Mouse (Mus musculus) spleen, embryonic (tissue): ENCODE measurements around the gene Tmigd3.

ENCODE experiments used
- CTCF ChIA-PET: fragments of 350-600 bp; sonication (Branson Sonifier 250); formaldehyde crosslinking; loops from one replicate; lab custom pipeline; 2022; lab: Charles Lee

The Tmigd3 gene

GRCm38 (mm10) chr3:105870558-105870957 lies at the start of gene Tmigd3, which contains the start of gene Adora3:
Gene Tmigd3, plus strand, starts transcription at chr3:105870903.
Gene Adora3, plus strand, starts transcription at chr3:105870858.
- CTCF ChIA-PET, result no interaction called here

GRCm38 (mm10) chr3:105821504-105821903 lies 49.2 kb upstream of the Tmigd3 start:
- CTCF ChIA-PET, result no interaction called here

GRCm38 (mm10) chr3:105823609-105824008 lies 47.1 kb upstream of the Tmigd3 start:
- CTCF ChIA-PET, result no interaction called here

GRCm38 (mm10) chr3:105824103-105824502 lies 46.6 kb upstream of the Tmigd3 start:
- CTCF ChIA-PET, result no interaction called here

GRCm38 (mm10) chr3:105824704-105825103 lies 46.0 kb upstream of the Tmigd3 start:
- CTCF ChIA-PET, result interaction anchor here (0.6 kb wide), 1 partner anchor 68 kb away, joined by 5 read pairs; no protein-coding TSS in a partner anchor

GRCm38 (mm10) chr3:105825501-105826161 lies 45.1 kb upstream of the Tmigd3 start:
- CTCF ChIA-PET, result no interaction called here

- CTCF ChIA-PET, result interaction anchor here (0.6 kb wide), 1 partner anchor 855 kb away, joined by 7 read pairs; no protein-coding TSS in a partner anchor
Observed at GRCm38 (mm10) chr3:105831584-105831983, 39.1 kb upstream of the Tmigd3 start.

GRCm38 (mm10) chr3:105835875-105836274 lies 34.8 kb upstream of the Tmigd3 start:
- CTCF ChIA-PET, result interaction anchor here (0.7 kb wide), 1 partner anchor 627 kb away, joined by 7 read pairs; no protein-coding TSS in a partner anchor

- CTCF ChIA-PET, result interaction anchor here (0.7 kb wide), 1 partner anchor 8 kb away, joined by 4 read pairs; no protein-coding TSS in a partner anchor
Observed at GRCm38 (mm10) chr3:105836883-105837282, 33.8 kb upstream of the Tmigd3 start.

GRCm38 (mm10) chr3:105838655-105839054 lies 32.0 kb upstream of the Tmigd3 start:
- CTCF ChIA-PET, result no interaction called here

- CTCF ChIA-PET, result no interaction called here
Observed at GRCm38 (mm10) chr3:105839836-105840235, 30.9 kb upstream of the Tmigd3 start.

- CTCF ChIA-PET, result no interaction called here
Observed at GRCm38 (mm10) chr3:105846294-105847069, 24.2 kb upstream of the Tmigd3 start.

- CTCF ChIA-PET, result no interaction called here
Observed at GRCm38 (mm10) chr3:105853781-105854180, 16.9 kb upstream of the Tmigd3 start.

- CTCF ChIA-PET, result no interaction called here
Observed at GRCm38 (mm10) chr3:105854786-105855185, 15.9 kb upstream of the Tmigd3 start.

- CTCF ChIA-PET, result no interaction called here
Observed at GRCm38 (mm10) chr3:105857513-105857912, 13.2 kb upstream of the Tmigd3 start.

- CTCF ChIA-PET, result interaction anchor here (0.6 kb wide), 1 partner anchor 1942 kb away, joined by 16 read pairs; no protein-coding TSS in a partner anchor
Observed at GRCm38 (mm10) chr3:105861747-105862366, 8.8 kb upstream of the Tmigd3 start.

- CTCF ChIA-PET, result no interaction called here
Observed at GRCm38 (mm10) chr3:105864123-105864522, 6.6 kb upstream of the Tmigd3 start.

GRCm38 (mm10) chr3:105865122-105865521 lies 5.6 kb upstream of the Tmigd3 start:
- CTCF ChIA-PET, result no interaction called here

GRCm38 (mm10) chr3:105868135-105868534 lies 2.6 kb upstream of the Tmigd3 start:
- CTCF ChIA-PET, result no interaction called here

- CTCF ChIA-PET, result interaction anchor here (0.6 kb wide), 2 partner anchors 17 to 94 kb away, joined by 5 to 15 read pairs; no protein-coding TSS in a partner anchor
Observed at GRCm38 (mm10) chr3:105872034-105872433, 1.3 kb downstream of the Tmigd3 start.

- CTCF ChIA-PET, result interaction anchor here (0.6 kb wide), 1 partner anchor 16 kb away, joined by 15 read pairs; no protein-coding TSS in a partner anchor
Observed at GRCm38 (mm10) chr3:105872579-105872978, 1.9 kb downstream of the Tmigd3 start.
